Mouse (Mus musculus): ENCODE results near the gene Gm20388. TPM values are rescaled to one million over a fixed set of nuclear protein-coding genes. Genes with fewer than 3 reads are reported as not detected.

Gm20388 gene
- total RNA-seq, 1 experiment, result 27.0 TPM

- Histone ChIP-seq H3K4me3 (ENCODE audit: insufficient read depth in 1 of 2, low read depth in 1 of 2, low read length in 2 of 2, poor library complexity in 1 of 2, severe bottlenecking in 1 of 2) (no peak overlapping the region), H3K9me3 (ENCODE audit: control insufficient read depth, insufficient read depth, low read depth, low read length) (no peaks in the 10 kb centered on the region), H3K4me1 (ENCODE audit: control insufficient read depth in 2 of 2, insufficient read depth in 2 of 2, low read length in 2 of 2, poor library complexity in 1 of 2) (peaks cover 0 to 2% of the 10 kb centered on the region in 2 experiments; a peak in 1 of 4 replicates), H3K9ac (ENCODE audit: insufficient read depth, low read depth, low read length, poor library complexity, severe bottlenecking) (no peak overlapping the region), H3K27ac (ENCODE audit: insufficient read depth, low read depth, low read length, poor library complexity, severe bottlenecking) (no peak overlapping the region), H3K36me3 (ENCODE audit: control insufficient read depth, insufficient read depth, low read length, poor library complexity, severe bottlenecking) (no peaks in the 10 kb centered on the region)
- DNase-seq (ENCODE audit: low read depth, low spot score), result no peak
- TF ChIP-seq MAFK (IDR thresholded peaks at IDR 0.05; ENCODE audit: insufficient read depth, low read depth, low read length), result no peak
- no peak for TF ChIP-seq ZNF384 (IDR thresholded peaks at IDR 0.05; ENCODE audit: low read depth, low read length)
- TF ChIP-seq HCFC1 (IDR thresholded peaks at IDR 0.05; ENCODE audit: borderline replicate concordance, insufficient read depth, low read length), result no peak
- no peak for TF ChIP-seq CHD2 (IDR thresholded peaks at IDR 0.05; ENCODE audit: low read depth, low read length)
- no peak for TF ChIP-seq ZC3H11A (IDR thresholded peaks at IDR 0.05; ENCODE audit: borderline replicate concordance, low read depth, low read length)
- in situ Hi-C loops (cut with MboI; ENCODE audit: low sequenced_read_pairs in 2 of 2, unreplicated experiment in 2 of 2), result no loop called here
Measured at GRCm38 (mm10) chr8:120231870-120232269, 321.2 kb downstream of the Gm20388 start.

DNA sequence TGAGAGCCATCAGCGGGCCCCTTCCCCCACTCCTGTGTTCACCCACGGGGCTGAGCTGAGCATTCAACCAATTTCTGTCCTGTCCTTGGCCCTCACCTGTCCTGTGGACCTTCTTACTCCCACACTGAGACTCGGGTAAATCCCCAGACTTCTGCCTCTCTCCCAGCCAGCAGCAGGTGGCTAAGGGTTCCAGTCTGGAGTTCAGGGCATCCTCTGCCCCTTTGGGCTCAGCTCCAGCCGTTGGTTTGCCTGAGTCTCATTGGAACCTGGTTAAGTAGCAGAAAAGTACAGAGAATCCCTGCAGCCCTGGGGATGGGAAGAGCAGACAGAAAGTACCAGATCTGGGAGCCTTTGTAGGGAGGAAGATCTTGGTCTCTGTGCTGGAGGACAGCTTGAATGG lies 321.8 kb downstream of the Gm20388 start:
- Histone ChIP-seq H3K9me3 (ENCODE audit: control insufficient read depth, insufficient read depth, low read depth, low read length) (no peaks in the 10 kb centered on the region), H3K4me1 (ENCODE audit: control insufficient read depth in 2 of 2, insufficient read depth in 2 of 2, low read length in 2 of 2, poor library complexity in 1 of 2) (peaks cover 0 to 2% of the 10 kb centered on the region in 2 experiments; a peak in 1 of 4 replicates), H3K4me3 (ENCODE audit: insufficient read depth in 1 of 2, low read depth in 1 of 2, low read length in 2 of 2, poor library complexity in 1 of 2, severe bottlenecking in 1 of 2) (no peak overlapping the region), H3K27ac (ENCODE audit: insufficient read depth, low read depth, low read length, poor library complexity, severe bottlenecking) (no peak overlapping the region), H3K9ac (ENCODE audit: insufficient read depth, low read depth, low read length, poor library complexity, severe bottlenecking) (no peak overlapping the region), H3K36me3 (ENCODE audit: control insufficient read depth, insufficient read depth, low read length, poor library complexity, severe bottlenecking) (no peaks in the 10 kb centered on the region)
- in situ Hi-C loops (cut with MboI; ENCODE audit: low sequenced_read_pairs in 2 of 2, unreplicated experiment in 2 of 2), result no loop called here
- TF ChIP-seq ZNF384 (IDR thresholded peaks at IDR 0.05; ENCODE audit: low read depth, low read length) (no peak), CHD2 (IDR thresholded peaks at IDR 0.05; ENCODE audit: low read depth, low read length) (no peak), HCFC1 (IDR thresholded peaks at IDR 0.05; ENCODE audit: borderline replicate concordance, insufficient read depth, low read length) (no peak), ZC3H11A (IDR thresholded peaks at IDR 0.05; ENCODE audit: borderline replicate concordance, low read depth, low read length) (no peak), MAFK (IDR thresholded peaks at IDR 0.05; ENCODE audit: insufficient read depth, low read depth, low read length) (no peak)
- no peak for DNase-seq (ENCODE audit: low read depth, low spot score)

DNA sequence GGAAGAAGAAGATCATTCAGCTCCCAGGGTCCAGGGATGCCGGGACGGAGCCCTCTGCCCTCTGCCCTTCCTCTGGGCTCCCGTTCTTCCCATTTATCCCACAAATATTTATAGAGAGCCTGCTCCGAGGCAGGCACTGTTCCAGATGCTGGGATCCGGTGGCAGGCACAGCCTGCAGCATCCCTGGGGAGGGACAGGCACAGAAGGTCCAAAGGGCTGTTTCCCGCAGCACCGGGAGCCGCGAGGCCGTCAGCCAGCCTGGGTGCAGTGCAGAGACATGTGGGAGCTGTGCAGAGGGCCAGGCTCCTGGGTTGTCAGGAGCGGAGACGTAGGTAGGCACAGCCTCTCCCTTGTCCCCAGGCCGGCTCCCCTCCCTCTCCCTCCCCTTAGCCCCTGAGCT lies 322.3 kb downstream of the Gm20388 start:
- Histone ChIP-seq H3K4me1 (ENCODE audit: control insufficient read depth in 2 of 2, insufficient read depth in 2 of 2, low read length in 2 of 2, poor library complexity in 1 of 2) (peaks cover 0 to 2% of the 10 kb centered on the region in 2 experiments; a peak in 1 of 4 replicates), H3K9ac (ENCODE audit: insufficient read depth, low read depth, low read length, poor library complexity, severe bottlenecking) (no peak overlapping the region), H3K4me3 (ENCODE audit: insufficient read depth in 1 of 2, low read depth in 1 of 2, low read length in 2 of 2, poor library complexity in 1 of 2, severe bottlenecking in 1 of 2) (no peak overlapping the region), H3K9me3 (ENCODE audit: control insufficient read depth, insufficient read depth, low read depth, low read length) (no peaks in the 10 kb centered on the region), H3K36me3 (ENCODE audit: control insufficient read depth, insufficient read depth, low read length, poor library complexity, severe bottlenecking) (no peaks in the 10 kb centered on the region), H3K27ac (ENCODE audit: insufficient read depth, low read depth, low read length, poor library complexity, severe bottlenecking) (no peak overlapping the region)
- DNase-seq (ENCODE audit: low read depth, low spot score), result no peak
- in situ Hi-C loops (cut with MboI; ENCODE audit: low sequenced_read_pairs in 2 of 2, unreplicated experiment in 2 of 2), result no loop called here
- TF ChIP-seq MAFK (IDR thresholded peaks at IDR 0.05; ENCODE audit: insufficient read depth, low read depth, low read length) (no peak), ZNF384 (IDR thresholded peaks at IDR 0.05; ENCODE audit: low read depth, low read length) (no peak), HCFC1 (IDR thresholded peaks at IDR 0.05; ENCODE audit: borderline replicate concordance, insufficient read depth, low read length) (no peak), CHD2 (IDR thresholded peaks at IDR 0.05; ENCODE audit: low read depth, low read length) (no peak), ZC3H11A (IDR thresholded peaks at IDR 0.05; ENCODE audit: borderline replicate concordance, low read depth, low read length) (no peak)

DNA sequence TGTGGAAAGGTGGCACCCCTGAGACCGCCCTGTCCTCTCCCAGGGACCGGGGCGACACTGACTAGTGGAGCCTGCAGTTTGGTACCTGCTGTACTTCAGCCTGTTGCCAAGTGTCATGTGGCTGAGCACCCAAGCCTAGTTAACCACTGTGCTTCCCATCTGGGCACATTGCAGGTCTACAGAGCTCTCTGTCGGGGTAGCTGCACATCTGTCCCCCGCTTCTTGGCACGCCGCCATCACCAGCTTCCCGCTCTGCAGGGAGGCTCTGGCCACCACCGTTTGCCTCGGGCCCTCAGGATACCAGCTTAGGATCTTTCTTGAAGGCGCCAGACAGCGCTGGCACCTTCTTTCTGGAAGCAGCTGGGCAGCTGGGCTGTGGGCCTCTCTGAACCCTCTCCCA lies 323.8 kb downstream of the Gm20388 start:
- TF ChIP-seq ZC3H11A (IDR thresholded peaks at IDR 0.05; ENCODE audit: borderline replicate concordance, low read depth, low read length), result no peak
- TF ChIP-seq CHD2 (IDR thresholded peaks at IDR 0.05; ENCODE audit: low read depth, low read length), result no peak
- no peak for TF ChIP-seq ZNF384 (IDR thresholded peaks at IDR 0.05; ENCODE audit: low read depth, low read length)
- TF ChIP-seq MAFK (IDR thresholded peaks at IDR 0.05; ENCODE audit: insufficient read depth, low read depth, low read length), result no peak
- no peak for TF ChIP-seq HCFC1 (IDR thresholded peaks at IDR 0.05; ENCODE audit: borderline replicate concordance, insufficient read depth, low read length)
- Histone ChIP-seq H3K9ac (ENCODE audit: insufficient read depth, low read depth, low read length, poor library complexity, severe bottlenecking) (no peak overlapping the region), H3K36me3 (ENCODE audit: control insufficient read depth, insufficient read depth, low read length, poor library complexity, severe bottlenecking) (no peaks in the 10 kb centered on the region), H3K9me3 (ENCODE audit: control insufficient read depth, insufficient read depth, low read depth, low read length) (no peaks in the 10 kb centered on the region), H3K4me1 (ENCODE audit: control insufficient read depth in 2 of 2, insufficient read depth in 2 of 2, low read length in 2 of 2, poor library complexity in 1 of 2) (peaks cover 0 to 2% of the 10 kb centered on the region in 2 experiments; a peak in 1 of 4 replicates), H3K27ac (ENCODE audit: insufficient read depth, low read depth, low read length, poor library complexity, severe bottlenecking) (no peak overlapping the region), H3K4me3 (ENCODE audit: insufficient read depth in 1 of 2, low read depth in 1 of 2, low read length in 2 of 2, poor library complexity in 1 of 2, severe bottlenecking in 1 of 2) (no peak overlapping the region)
- in situ Hi-C loops (cut with MboI; ENCODE audit: low sequenced_read_pairs in 2 of 2, unreplicated experiment in 2 of 2), result no loop called here
- no peak for DNase-seq (ENCODE audit: low read depth, low spot score)

GRCm38 (mm10) chr8:120234866-120235265 lies 324.2 kb downstream of the Gm20388 start:
- in situ Hi-C loops (cut with MboI; ENCODE audit: low sequenced_read_pairs in 2 of 2, unreplicated experiment in 2 of 2), result no loop called here
- Histone ChIP-seq H3K27ac (ENCODE audit: insufficient read depth, low read depth, low read length, poor library complexity, severe bottlenecking) (no peak overlapping the region), H3K4me3 (ENCODE audit: insufficient read depth in 1 of 2, low read depth in 1 of 2, low read length in 2 of 2, poor library complexity in 1 of 2, severe bottlenecking in 1 of 2) (no peak overlapping the region), H3K36me3 (ENCODE audit: control insufficient read depth, insufficient read depth, low read length, poor library complexity, severe bottlenecking) (no peaks in the 10 kb centered on the region), H3K9ac (ENCODE audit: insufficient read depth, low read depth, low read length, poor library complexity, severe bottlenecking) (no peak overlapping the region), H3K9me3 (ENCODE audit: control insufficient read depth, insufficient read depth, low read depth, low read length) (no peaks in the 10 kb centered on the region), H3K4me1 (ENCODE audit: control insufficient read depth in 2 of 2, insufficient read depth in 2 of 2, low read length in 2 of 2, poor library complexity in 1 of 2) (peaks cover 0 to 2% of the 10 kb centered on the region in 2 experiments; a peak in 1 of 4 replicates)
- no peak for TF ChIP-seq ZC3H11A (IDR thresholded peaks at IDR 0.05; ENCODE audit: borderline replicate concordance, low read depth, low read length)
- no peak for TF ChIP-seq MAFK (IDR thresholded peaks at IDR 0.05; ENCODE audit: insufficient read depth, low read depth, low read length)
- TF ChIP-seq CHD2 (IDR thresholded peaks at IDR 0.05; ENCODE audit: low read depth, low read length), result no peak
- TF ChIP-seq HCFC1 (IDR thresholded peaks at IDR 0.05; ENCODE audit: borderline replicate concordance, insufficient read depth, low read length), result no peak
- no peak for TF ChIP-seq ZNF384 (IDR thresholded peaks at IDR 0.05; ENCODE audit: low read depth, low read length)
- no peak for DNase-seq (ENCODE audit: low read depth, low spot score)
